Mouse (Mus musculus): ENCODE data around the gene Sapcd1.
"Not testable (repeated sequence)": the region's sequence is repeated elsewhere in the genome, so short reads cannot be mapped to it uniquely, and the experiment has no call there.

Sapcd1 gene

GRCm38 (mm10) chr17:35052271-35052798 lies 24.5 kb upstream of the Sapcd1 start:
- DNase-seq (ENCODE audit: low read depth, low spot score), result no peak

GRCm38 (mm10) chr17:35051156-35052086 lies 23.6 kb upstream of the Sapcd1 start:
- peak; percentile 85 for DNase-seq (ENCODE audit: low read depth, low spot score)

GRCm38 (mm10) chr17:35050126-35050750 lies 22.4 kb upstream of the Sapcd1 start:
- peak; percentile 74 for DNase-seq (ENCODE audit: low read depth, low spot score)

- peak; percentile 61 for DNase-seq (ENCODE audit: low read depth, low spot score)
Observed at GRCm38 (mm10) chr17:35049561-35050016, 21.8 kb upstream of the Sapcd1 start, which contains the start of gene Clic1. TSS of gene Clic1 (plus strand) at chr17:35049966.

- no peak for DNase-seq (ENCODE audit: low read depth, low spot score)
Observed at GRCm38 (mm10) chr17:35048932-35049440, 21.2 kb upstream of the Sapcd1 start.

- peak; percentile 69 for DNase-seq (ENCODE audit: low read depth, low spot score)
Observed at GRCm38 (mm10) chr17:35048149-35048931, 20.5 kb upstream of the Sapcd1 start.

GRCm38 (mm10) chr17:35047688-35048087 lies 19.9 kb upstream of the Sapcd1 start:
- DNase-seq (ENCODE audit: low read depth, low spot score), result no peak

- DNase-seq (ENCODE audit: low read depth, low spot score), result peak; percentile 98
Observed at GRCm38 (mm10) chr17:35046681-35047455, 19.1 kb upstream of the Sapcd1 start, which contains the start of gene Msh5. TSS of gene Msh5 (minus strand) at chr17:35046745.

- DNase-seq (ENCODE audit: low read depth, low spot score), result no peak
Observed at GRCm38 (mm10) chr17:35045807-35046680, 18.2 kb upstream of the Sapcd1 start.

- DNase-seq (ENCODE audit: low read depth, low spot score), result no peak
Observed at GRCm38 (mm10) chr17:35044904-35045806, 17.3 kb upstream of the Sapcd1 start.

GRCm38 (mm10) chr17:35043794-35044193 lies 16.0 kb upstream of the Sapcd1 start:
- no peak for DNase-seq (ENCODE audit: low read depth, low spot score)

GRCm38 (mm10) chr17:35039121-35039873 lies 11.5 kb upstream of the Sapcd1 start:
- no peak for DNase-seq (ENCODE audit: low read depth, low spot score)

GRCm38 (mm10) chr17:35034896-35035295 lies 7.1 kb upstream of the Sapcd1 start:
- no peak for DNase-seq (ENCODE audit: low read depth, low spot score)

GRCm38 (mm10) chr17:35033703-35034102 lies 5.9 kb upstream of the Sapcd1 start:
- not testable (repeated sequence) for DNase-seq (ENCODE audit: low read depth, low spot score)

- DNase-seq (ENCODE audit: low read depth, low spot score), result no peak
Observed at GRCm38 (mm10) chr17:35032323-35032870, 4.6 kb upstream of the Sapcd1 start.

- DNase-seq (ENCODE audit: low read depth, low spot score), result no peak
Observed at GRCm38 (mm10) chr17:35031880-35032279, 4.1 kb upstream of the Sapcd1 start.

- DNase-seq (ENCODE audit: low read depth, low spot score), result no peak
Observed at GRCm38 (mm10) chr17:35031272-35031671, 3.5 kb upstream of the Sapcd1 start.
